24 mouse cellular contexts compared by ENCODE assay signal in the genomic region with DNA sequence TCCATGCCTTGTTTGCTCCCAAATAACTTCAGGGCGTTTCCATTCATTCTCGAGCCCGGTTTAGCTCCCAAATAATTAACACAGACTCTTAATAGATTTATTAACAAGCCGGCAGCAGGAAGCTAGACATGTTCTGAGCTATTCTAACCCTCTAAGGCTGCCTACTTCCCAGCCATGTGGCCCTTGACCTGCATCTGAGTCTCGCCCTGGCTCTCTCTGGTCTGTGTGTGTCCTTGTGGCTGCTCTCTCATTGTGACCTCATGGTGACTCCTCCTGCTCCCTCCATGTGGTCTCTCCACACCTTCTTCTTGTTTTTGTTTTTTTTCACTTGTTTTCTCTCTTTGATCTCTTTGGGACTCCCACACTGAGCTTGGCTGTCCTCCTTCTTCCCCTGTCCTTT. TPM values are rescaled to one million over a fixed set of nuclear protein-coding genes. Genes with fewer than 3 reads are reported as not detected.
"Had no signal": no experiment of that assay in that cellular context is flagged by ENCODE, and none has a peak within 500 bp of the region (broad histone marks: within the 10 kb centered on the region; RNA-seq: fewer than 3 reads in every experiment).

No protein-coding gene starts in this region.

- DNase-seq: gastrocnemius, postnatal 10 days; gastrocnemius, postnatal 25 days; heart, adult 11 months; heart, adult 2 months; heart, postnatal 14 days; heart, postnatal 36 days; kidney, adult 11 months; kidney, adult 8-10 months; kidney, postnatal 10 days; kidney, postnatal 36 days; layer of hippocampus, adult 9-11 months; layer of hippocampus, postnatal 36 days; liver; liver, embryonic 13.5 days; liver, postnatal 0 days had no signal

- H3K4me3 ChIP-seq: heart, adult 2 months; heart, embryonic 13.5 days; heart, embryonic 15.5 days; hindbrain, embryonic 13.5 days; hindbrain, embryonic 15.5 days; limb, embryonic 10.5 days; limb, embryonic 12.5 days; liver, embryonic 13.5 days; liver, embryonic 15.5 days had no signal

- H3K27ac ChIP-seq: heart, adult 2 months; heart, embryonic 13.5 days; heart, embryonic 15.5 days; hindbrain, embryonic 13.5 days; hindbrain, embryonic 15.5 days; hindbrain, postnatal 0 days; limb, embryonic 10.5 days; limb, embryonic 12.5 days; liver, embryonic 13.5 days; liver, embryonic 15.5 days had no signal

RNA-seq across cellular contexts. Expression of a gene that starts 19.3 kb away (rescaled TPM):
- total RNA-seq: hematopoietic stem cell, adult 5-6 weeks had no signal
